Mouse (Mus musculus) kidney, postnatal 10 days (tissue): ENCODE data around the gene Apex2.
"Not testable (repeated sequence)": the region's sequence is repeated elsewhere in the genome, so short reads cannot be mapped to it uniquely, and the experiment has no call there.

Experiments
- DNase-seq: peaks from one replicate; pipeline ENCODE4 v3.0.0; 2021; ENCODE audit warnings: mixed read lengths

Gene Apex2

DNA sequence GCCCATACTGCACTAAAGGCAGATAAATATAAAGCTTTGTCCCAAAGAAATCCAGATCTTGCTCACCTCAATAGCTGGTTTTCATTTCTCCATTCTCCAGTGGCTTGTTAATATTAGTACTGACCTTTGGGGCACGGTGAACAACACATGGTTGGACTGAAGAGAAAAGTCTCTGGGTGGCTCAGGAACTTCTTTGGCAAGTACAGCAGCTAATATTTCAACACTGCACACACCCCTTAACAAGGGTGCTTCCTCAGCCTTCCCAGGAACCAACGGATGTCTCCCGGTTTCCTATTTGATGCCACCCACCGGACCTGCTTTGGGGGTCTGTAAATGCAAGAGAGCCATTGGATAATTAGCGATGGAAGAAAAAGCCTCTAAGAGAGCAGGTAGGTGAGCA is at the start of gene Apex2:
Gene Apex2 (minus strand): TSS at position 173 of the 400 bp plus-strand sequence.
- DNase-seq = no peak

DNA sequence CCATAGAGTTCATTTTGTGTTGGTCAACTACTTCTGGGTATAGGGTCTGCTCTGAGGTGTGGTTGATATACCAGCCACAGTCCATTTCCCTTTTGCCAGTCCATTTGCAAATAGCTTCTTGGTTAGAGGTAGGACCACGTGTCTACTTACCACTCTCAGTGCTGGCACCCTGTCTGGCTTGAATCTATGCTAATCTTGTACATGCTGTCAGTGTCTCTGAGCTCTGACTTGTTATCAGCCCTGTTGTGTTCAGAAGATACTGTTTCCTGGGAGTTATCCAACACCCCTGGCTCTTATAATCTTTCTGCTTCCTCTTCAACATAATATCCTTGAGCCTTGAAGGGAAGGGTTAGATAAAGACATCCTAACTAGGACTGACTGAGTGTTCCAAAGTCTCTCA is 46.8 kb upstream of the Apex2 start:
- no peak for DNase-seq

DNA sequence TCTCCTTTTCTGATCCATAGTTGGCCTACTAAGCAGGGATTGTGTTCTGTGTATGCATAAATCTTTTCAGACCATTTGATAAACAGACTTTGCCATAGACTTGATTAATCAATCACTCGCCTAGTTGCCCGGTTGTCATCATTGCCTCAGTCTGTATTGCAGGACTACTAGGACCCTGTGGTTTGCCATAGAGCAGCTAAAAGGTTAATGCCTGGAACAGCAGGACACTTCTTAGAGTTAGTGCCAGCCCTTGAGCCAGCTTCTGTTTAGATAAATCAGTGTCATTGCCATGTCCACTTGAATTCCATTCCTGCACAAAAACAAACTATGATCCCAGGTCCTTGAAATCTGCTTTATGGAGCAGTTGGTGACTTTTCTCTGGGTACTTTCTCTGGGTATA is 9.2 kb upstream of the Apex2 start:
- no peak for DNase-seq

DNA sequence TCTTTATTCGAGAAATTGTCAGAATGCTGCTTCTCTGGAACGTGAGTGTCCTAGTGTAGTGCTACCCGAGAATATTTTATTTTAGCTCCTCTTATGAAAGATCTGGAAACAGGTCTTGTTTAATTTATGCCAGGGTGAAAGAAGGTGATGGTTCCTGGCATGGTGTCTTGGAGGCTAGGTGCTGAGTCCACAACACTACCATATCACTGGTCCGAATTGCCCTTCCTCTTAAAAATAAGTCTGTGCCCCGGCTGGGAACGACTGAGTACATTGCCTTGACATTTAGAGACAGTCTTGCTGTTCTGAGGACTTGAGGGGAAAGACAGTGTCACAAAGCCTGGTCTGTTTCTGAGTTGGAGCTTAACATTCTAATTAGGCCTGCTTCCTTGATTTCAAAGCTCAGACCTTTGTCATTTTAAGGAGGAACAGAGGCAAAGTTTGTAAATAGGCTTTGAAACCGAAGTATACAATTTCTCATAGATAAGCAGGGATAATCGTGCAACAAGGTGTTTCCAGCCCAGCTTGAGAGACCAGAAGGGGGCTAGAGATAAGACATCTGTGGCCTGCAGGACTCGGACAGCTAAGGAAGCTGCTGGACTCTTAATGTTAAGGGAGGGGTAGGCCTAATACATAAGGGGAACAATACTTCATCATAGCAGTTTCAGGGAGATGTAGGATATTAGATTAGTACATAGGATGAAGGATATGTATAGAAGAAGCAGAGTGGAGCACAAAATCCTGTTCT is 5.5 kb upstream of the Apex2 start:
- no peak for DNase-seq

DNA sequence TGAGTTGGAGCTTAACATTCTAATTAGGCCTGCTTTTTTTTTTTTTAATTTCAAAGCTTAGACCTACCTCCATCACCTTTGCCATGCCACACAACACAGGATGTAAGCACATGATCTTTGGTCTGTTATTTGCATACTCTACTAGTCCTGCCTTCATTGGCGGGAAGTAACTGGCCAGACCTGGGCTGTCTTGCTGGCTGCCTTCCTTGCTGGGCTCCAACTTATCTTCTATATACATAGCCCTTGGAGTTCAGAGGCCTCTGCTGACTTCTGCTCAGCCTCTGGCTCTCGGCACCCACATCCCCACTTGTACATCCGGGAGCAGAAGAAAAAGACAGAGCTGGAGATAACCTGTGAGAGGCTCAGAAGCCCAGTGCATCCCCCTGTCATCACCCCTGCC is 4.5 kb upstream of the Apex2 start:
- DNase-seq = no peak

DNA sequence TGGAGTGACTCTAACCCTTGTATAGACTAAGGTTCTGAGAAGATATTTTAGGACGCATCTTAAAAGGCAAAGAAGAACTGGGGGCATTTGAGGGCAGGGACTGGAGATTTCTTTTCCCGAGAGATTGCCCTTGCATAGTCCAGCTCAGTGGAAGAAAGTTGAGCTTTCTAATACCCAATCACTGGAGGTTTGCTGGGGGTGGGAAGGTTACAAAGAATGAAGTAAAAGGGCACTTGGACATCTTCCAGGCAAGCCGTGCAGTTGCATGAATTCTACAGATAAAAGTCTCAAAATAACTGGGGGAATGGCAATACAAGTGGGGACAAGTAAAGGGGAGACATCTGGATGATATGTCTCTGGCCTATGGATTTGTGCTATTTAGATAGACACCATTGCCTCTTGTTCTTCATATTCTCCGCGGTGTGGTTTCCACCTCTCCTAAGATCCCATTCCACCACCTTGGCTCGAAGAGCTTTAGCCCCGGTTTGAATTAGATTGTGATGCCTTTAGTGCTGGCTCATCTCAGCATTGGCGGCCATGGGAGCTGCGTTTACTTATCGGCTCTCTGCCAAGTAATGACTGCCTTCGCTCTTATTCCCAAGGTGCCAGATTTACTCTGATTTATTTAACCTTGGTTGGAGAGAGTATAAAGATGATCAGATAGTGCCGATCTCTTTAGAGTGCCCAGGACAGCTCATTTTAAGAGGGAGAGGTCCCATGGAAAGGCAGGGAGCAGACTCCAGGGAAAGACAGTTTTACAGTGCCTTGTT is 3.8 kb upstream of the Apex2 start:
- DNase-seq = no peak

DNA sequence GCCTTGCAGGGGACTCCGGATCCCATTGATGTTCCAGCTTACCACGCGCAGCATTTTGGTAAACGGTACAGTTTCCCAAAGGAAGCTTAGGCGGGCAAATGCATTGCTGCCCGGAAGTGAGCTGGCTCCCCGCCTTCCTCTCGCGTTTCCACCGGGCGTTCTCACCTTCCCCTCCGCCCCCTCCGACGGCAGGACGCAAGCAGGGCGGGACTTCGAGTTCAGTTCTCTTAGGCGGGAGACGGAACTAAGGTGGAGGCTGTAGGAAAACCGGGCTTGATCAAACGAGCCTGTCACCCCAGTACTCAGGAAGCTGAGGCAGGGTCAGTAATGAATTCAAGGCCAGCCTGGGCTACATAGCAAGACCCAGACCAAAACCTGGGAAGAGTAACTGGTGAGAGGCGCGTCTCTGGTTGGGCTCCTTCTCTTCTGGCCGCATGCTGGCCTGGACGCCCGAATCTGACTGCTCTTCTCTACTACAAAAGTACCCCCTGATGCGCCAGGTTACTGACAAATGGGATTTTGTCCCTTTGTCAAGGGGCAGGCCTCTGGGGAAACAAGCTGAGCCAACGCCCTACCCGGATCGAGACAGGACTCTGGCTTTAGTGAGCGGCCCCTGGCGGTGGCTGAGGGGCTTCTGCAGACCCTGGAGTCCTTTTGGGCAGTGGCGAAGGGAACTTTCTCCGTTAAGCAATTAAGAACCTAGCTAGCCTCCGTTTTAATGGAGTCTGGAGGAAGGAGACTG is 1.5 kb downstream of the Apex2 start, which contains the start of gene Pfkfb1:
Gene Pfkfb1 (plus strand): TSS at position 207 of the 742 bp plus-strand sequence.
- DNase-seq = peak; percentile 87

DNA sequence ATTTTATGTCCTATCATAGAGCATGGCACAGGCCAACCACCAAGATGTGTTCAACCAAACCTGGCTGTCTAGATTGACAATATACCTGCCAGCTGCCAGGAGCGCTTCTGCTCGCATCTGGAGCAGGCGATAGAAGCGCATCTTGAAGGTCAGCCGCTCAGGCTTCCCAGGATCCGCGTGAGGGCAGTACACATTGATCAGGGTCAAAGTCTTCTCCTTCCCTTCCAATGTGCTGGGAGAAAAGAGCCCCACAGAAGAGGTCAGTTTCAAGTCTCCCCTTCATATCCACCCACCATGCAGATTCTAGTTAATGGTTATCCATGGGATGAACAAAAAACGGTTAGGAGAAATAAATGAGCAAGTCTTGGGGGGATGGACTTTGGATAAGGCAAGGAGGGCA is 4.6 kb downstream of the Apex2 start:
- peak; percentile 19 for DNase-seq

DNA sequence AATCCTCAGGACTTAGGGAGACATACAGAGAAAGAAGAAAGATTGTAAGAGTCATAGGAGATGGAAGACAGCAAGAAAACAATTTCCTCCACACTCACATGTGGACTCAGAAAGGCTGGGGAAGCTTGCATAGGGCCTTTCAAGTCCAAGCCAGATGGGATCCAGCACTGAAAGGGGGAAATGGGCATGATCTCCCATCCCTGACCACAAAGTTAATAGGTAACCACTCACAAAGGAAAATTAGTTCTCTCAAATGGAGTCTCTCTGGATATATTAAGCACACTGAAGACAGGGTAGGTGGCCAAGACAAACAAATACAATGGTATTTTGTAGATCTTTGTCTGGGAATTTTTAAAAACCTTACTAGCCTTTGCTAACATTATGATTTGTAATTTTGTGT is 7.7 kb downstream of the Apex2 start:
- DNase-seq = no peak

DNA sequence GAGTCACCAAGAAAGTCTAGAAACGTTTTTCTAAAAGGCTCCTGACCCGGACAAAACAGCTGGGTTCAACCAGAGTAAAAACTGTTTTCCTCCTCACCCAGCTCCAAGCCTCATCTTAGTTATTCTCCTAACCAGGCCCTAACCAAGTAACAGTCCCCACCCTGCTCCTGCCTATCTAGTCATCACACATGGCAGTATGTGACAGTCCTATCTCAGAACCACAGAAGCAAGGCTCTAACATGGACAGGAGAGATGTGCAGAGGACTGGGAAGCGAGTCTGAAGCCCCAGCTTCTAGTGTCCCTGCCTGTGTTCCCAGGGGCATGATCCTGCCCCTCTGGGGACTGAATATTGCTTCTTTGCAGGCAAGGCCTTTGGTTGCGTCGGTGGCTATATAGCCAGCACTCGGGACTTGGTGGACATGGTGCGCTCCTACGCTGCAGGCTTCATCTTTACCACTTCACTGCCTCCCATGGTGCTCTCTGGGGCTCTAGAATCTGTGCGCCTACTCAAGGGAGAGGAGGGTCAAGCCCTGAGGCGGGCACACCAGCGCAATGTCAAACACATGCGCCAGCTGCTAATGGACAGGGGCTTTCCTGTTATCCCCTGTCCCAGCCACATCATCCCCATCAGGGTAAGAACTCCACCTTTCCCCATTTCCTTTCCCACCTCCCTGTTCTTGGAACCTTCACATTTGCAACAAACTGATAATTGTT is 24.9 kb downstream of the Apex2 start:
- DNase-seq = no peak

DNA sequence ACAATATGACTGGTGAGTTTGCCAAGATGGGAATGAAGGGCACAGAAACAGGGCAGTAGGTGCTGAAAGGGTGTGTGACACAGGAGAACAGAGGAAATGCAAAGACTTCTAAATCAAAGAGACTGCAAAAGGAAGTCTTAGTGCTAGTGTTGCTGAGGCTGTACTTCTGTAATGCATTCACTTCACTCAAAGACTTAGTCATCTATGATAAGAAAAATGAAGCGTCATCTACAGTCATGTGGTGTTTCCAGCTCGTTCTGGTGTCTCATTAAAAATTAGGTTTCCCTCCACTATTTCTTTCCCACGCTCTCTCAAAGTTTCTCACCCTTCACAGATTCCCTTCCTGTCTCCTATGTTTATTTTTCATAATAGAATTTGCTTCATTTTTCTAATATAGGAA is 35.6 kb downstream of the Apex2 start:
- DNase-seq = no peak

DNA sequence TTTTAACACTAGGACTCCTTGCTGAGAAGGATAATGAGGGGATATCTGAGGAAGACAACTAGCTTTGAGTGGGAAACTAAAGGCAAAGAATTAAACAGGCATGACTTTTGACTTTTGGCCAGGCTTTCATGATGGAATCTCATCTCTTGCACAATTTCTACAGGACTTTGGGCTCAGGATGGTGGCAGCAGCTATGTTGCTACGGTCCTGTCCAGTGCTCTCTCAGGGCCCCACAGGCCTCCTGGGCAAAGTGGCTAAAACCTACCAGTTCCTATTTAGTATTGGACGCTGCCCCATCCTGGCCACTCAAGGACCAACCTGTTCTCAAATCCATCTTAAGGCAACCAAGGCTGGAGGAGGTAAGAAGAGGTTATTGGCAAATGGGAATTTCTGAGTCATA is 37.7 kb downstream of the Apex2 start:
- DNase-seq = no peak

DNA sequence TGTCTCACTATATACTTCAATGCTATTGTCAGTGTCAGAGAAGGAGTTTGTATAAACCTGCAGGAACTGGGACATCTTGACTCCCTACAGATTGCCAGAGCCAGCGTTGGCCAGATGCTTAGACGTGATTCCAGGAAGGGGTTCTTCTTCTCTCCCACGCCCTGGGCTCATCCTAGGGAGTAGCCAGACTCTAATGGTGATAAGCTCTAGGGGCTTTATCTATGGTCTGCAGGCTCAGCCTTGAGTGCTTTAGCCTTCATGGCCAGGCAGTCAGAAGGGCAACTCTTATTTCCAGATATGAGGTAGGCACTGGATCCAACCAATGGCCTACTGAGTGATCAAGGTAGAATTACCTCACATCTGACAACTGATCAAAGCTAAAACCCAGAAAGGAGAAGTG is 40.0 kb downstream of the Apex2 start:
- no peak for DNase-seq

DNA sequence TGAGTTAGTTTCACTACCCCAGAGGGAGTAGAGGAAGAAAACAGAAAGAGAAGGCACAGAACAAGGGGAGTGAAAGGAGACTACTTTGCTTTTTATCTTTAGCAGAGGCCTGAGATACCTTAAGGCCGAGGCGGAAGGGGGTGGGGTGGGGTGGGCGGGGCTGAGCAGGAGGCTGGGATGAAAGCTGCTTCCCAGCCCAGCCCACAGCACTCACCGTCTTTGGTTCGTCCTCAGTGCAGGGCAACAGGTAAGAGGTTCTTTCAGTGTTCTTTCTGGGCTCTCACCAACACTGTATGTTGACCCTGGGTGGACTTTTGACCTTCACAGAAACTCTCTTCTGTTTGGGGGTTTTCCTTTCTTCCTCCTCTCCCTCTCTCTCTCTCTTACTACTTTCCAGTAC is 42.4 kb downstream of the Apex2 start, which contains the start of gene Alas2:
Gene Alas2 (plus strand): TSS at position 137 of the 400 bp plus-strand sequence.
- no peak for DNase-seq

DNA sequence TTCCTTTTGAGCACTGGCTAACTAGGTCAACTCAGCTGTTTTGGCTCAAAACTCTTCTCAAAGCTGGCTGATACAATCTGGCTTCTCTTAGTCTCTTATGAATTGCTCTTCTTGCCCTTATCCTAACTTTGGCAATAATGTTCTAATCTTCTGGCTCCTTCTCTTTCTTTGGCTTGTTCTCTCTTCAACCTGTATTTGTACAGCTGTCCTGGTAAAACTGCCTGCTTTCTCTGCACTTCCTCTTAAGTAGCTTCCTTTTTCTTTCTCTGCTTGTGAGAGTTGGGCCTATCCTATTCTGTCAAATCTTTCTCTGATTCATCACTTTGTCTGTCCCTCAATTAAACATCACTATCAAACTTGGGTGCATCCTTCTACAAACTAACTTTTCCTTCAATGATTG is 48.0 kb downstream of the Apex2 start:
- no peak for DNase-seq

DNA sequence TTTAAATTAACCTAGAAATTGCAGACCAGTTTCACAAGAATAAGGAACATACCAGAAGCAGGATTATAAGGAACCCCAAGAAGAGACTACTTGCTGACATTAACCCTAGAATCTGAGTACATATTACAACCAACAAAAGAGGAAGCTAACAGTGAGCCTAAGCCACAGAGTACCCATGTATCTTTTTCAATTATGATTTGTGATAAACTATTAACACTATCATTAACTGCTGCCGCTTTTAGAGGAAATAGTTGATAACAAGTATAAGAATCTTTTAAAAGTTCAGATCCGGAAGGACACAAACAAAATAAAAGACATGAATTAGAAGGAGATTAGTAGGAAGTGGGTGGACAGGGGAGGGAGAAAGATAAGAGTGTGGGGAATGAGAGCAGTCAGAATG is 49.6 kb downstream of the Apex2 start:
- no peak for DNase-seq

DNA sequence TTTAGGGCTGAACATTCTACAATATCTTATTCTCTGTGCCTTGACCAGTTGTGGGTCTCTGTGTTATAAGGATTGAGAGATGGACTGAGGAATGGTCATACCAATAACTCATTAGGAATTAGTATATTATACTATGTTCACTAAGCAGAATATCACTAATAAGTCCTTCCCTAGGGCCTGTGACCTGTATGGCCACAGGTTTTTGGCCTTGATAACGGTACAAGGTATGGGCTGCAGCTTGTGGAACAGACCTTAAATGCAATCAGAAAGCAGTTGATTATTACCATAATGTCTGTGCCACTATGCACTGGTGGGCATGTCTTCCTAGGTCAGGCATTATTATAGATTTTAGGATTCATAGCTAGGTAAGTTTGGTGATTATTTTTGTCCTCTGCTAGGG is 73.2 kb downstream of the Apex2 start:
- no peak for DNase-seq

DNA sequence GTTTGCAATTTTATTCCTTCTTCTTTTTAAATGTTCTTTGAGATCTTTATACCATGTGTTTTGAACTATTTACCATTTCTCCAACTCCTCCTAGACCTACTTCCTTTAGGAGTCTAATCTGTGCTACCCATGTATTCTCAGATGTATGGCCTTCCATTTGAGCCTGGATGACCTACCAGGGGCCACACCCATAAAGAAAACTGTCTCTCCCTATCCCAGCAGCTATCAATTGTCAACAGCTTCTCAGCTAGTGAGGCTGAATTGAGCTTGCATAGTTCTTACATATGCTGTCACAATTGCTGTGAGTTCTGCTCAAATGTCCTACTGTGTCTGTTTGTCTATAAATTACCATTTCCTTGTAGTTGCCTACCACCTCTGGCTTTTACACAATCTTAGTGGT is 73.7 kb downstream of the Apex2 start:
- no peak for DNase-seq

DNA sequence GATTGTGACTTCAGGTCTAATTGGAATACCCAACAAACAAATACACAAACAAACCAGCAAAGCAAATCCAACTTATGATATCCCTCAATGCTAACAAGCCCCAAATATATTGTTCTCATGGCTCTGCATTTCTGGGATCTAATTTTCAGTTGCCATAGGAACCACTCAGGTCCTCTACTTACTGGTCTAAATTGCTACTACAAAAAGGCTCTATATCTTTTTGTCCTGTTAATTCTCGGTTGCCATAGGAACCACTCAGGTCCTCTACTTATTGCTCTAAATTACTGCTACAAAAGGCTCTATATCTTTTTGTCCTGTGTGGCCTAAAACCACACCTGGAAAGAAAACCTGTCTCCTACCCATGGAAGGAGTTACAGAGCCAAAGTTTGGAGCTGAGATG is 75.5 kb downstream of the Apex2 start:
- no peak for DNase-seq

DNA sequence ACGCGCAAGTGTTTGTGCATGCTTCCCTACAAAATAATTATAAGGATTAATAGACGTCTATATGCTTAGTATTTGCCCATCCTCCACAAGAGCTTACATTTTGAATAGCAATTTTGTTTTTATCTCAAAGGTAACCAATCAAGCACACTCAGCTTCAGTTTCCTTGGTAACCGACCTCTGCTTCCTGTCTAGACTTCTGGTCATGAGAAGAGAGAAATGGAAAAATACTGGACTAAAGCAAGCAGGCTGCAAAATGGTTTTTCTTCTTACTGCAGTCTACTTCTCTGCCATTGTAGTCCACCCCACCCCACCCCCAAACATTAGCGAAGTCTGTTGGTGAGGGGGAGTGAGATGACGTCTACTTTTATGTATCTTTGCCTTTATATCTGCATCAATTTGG is 78.4 kb downstream of the Apex2 start:
- peak; percentile 7 for DNase-seq

DNA sequence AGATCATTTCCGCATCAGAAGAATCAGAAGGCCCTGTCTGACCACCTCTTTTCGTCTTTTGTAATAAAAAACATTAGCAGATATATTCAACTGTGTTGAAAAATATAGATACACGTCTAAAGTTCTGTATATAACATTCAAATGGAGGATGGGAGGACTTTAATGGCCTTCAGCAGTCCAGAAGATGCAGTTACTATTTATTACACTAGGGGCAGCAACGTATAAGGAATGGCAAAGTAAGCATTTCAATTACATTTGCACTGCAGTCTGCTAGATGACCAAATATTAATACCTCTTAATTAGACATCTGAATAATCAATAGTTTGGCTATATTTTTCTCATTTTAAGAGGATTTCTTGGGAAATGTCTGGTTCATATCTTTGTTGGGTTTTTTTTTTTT is 79.0 kb downstream of the Apex2 start:
- DNase-seq = no peak

DNA sequence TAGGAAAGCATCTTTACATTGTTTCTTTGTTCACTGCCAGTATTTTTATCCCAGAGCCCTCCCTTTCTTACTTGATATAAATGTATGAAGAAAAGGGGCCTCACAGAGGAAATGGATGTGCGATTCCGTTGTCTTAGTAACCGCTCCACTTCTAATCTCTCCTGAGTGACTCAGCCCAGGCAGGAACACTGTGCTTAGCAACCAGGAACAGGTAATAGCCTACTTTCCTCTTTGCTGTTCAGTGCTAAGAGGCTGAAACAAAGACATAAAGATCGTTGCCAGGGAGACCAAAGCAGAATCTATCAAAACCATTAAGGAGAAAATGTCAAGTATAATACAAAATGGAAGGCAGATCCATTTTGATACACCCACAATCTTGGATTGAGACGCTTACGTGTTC is 81.0 kb downstream of the Apex2 start:
- DNase-seq = no peak

DNA sequence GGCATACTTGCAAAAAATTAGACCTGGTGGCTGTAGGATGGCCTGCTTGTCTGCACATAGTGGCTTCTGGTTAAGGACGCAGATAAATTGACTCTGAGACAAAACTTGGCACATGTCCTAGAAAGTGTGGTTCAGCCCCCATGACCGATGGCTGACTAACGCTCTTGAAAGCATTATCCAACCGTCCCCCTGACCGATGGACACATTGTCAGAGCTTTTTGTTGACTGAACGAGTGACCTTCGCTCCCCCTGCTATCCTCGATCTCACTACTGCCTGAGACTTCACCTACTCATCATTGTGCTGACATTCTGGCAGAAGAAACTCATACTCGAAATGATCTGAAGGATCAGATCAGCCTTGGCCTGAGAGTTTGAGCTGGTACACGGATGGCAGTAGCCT is 101.9 kb downstream of the Apex2 start:
- not testable (repeated sequence) for DNase-seq
